ENCODE assay signal across 8 mouse cellular contexts in genomic region chr6:125498062-125498461, GRCm38 (mm10). TPM values are rescaled to one million over a fixed set of nuclear protein-coding genes. Genes with fewer than 3 reads are reported as not detected.
DNase-seq lines count a peak whose midpoint lies in the region; ATAC-seq and TF ChIP-seq lines count a peak whose summit lies in the region.

No protein-coding gene starts in this region.

- WGBS in heart, adult 2 months, result 22% methylated on average over 5 of the region's 5 CpGs
- 22% methylated on average over 5 of the region's 5 CpGs for WGBS in kidney, embryonic 16.5 days

- H3K36me3 ChIP-seq in heart, adult 2 months (ENCODE audit: control insufficient read depth, insufficient read depth, low read length), result no peaks in the 10 kb centered on the region
- no peaks in the 10 kb centered on the region for H3K36me3 ChIP-seq in kidney, embryonic 16.5 days (ENCODE audit: insufficient read depth, low read length)

- no peaks in the 10 kb centered on the region for H3K79me2 ChIP-seq in heart, adult 2 months (replicated peaks; ENCODE audit: control insufficient read depth, insufficient read depth, low read length)

- TF ChIP-seq CTCF in heart, adult 2 months (IDR thresholded peaks at IDR 0.05), result peak; percentile 80
- TF ChIP-seq CTCF in Patski (IDR thresholded peaks at IDR 0.05), result no peak

- 0 out of 2 replicates have a peak, but pooled peaks have one; percentile 5 for TF ChIP-seq EP300 in heart, adult 2 months (IDR thresholded peaks at IDR 0.05; ENCODE audit: insufficient read depth, low read depth, low read length)

- peaks cover 1% of the 10 kb centered on the region for H3K4me1 ChIP-seq in heart, adult 2 months (ENCODE audit: control insufficient read depth, insufficient read depth, low read length)
- H3K4me1 ChIP-seq in kidney, embryonic 16.5 days (ENCODE audit: insufficient read depth, low read length), result peaks cover 11% of the 10 kb centered on the region

- POLR2A ChIA-PET in Patski (lab: Charles Lee), result no interaction called here

- DNase-seq in heart, adult 2 months, result peak; percentile 28 to 34
- no peak for DNase-seq in heart, adult 9 months (ENCODE audit: low spot score in 2 of 2)
- DNase-seq in 3T3-L1 (ENCODE audit: low read depth, low spot score) (peak; percentile 93), Patski (ENCODE audit: low read depth, low spot score) (no peak)
- peak; percentile 42 for DNase-seq in hindlimb bud, embryonic 11.5 days (ENCODE audit: extremely low spot score, low read depth, low spot score)
- DNase-seq in thymus, postnatal 14 days, result peak; percentile 50
- DNase-seq in cerebellum, adult 9-10 months, result no peak

- H3K27me3 ChIP-seq in heart, adult 2 months (ENCODE audit: control insufficient read depth, insufficient read depth, low read length), result no peaks in the 10 kb centered on the region
- no peaks in the 10 kb centered on the region for H3K27me3 ChIP-seq in Patski
- H3K27me3 ChIP-seq in kidney, embryonic 16.5 days (ENCODE audit: insufficient read depth, low read length), result no peaks in the 10 kb centered on the region

- H3K4me2 ChIP-seq in kidney, embryonic 16.5 days (replicated peaks; ENCODE audit: low read depth, low read length), result no peak overlapping the region

- ATAC-seq in Patski, result peak; percentile 14
- ATAC-seq in kidney, embryonic 16.5 days (ENCODE audit: low FRiP score, low TSS enrichment), result no peak

- no peaks in the 10 kb centered on the region for H3K9me3 ChIP-seq in kidney, embryonic 16.5 days (ENCODE audit: low read length)

- intact Hi-C loops in heart, adult 2 months (cut with DNase I), result loop anchor here (1.0 to 2.0 kb wide), 3 partner anchors 72 to 107 kb away; no protein-coding TSS in a partner anchor

- no peak overlapping the region for H3K27ac ChIP-seq in heart, adult 2 months
- no peak overlapping the region for H3K27ac ChIP-seq in kidney, embryonic 16.5 days (ENCODE audit: low read length)

- H3K4me3 ChIP-seq in heart, adult 2 months, result no peak overlapping the region
- H3K4me3 ChIP-seq in kidney, embryonic 16.5 days (ENCODE audit: low read length), result no peak overlapping the region

- CTCF ChIA-PET in Patski (lab: Charles Lee), result interaction anchor here (2.2 kb wide), 1 partner anchor 72 kb away, joined by 5 read pairs; no protein-coding TSS in a partner anchor

- H3K9ac ChIP-seq in heart, adult 2 months (ENCODE audit: low read depth, low read length), result no peak overlapping the region
- no peak overlapping the region for H3K9ac ChIP-seq in kidney, embryonic 16.5 days (replicated peaks; ENCODE audit: low read length)

- TF ChIP-seq POLR2A in heart, adult 2 months (IDR thresholded peaks at IDR 0.05; ENCODE audit: insufficient read depth, low read depth, low read length), result no peak

- in situ Hi-C loops in Patski (cut with MboI; ENCODE audit: low pct_unique_long_range_greater_than_20kb), result loop anchor here (5.0 kb wide), 1 partner anchor 104 kb away; no protein-coding TSS in a partner anchor

RNA-seq across cellular contexts. Expression of gene Cd9, which starts 3.5 kb away (rescaled TPM):
- total RNA-seq in heart, adult 2 months (2021), result 10 to 100 TPM; 51.6 to 67.2 TPM
- polyA plus RNA-seq in heart, adult 2 months (2012; rRNA removed), result 97.7 and 108 TPM in 2 replicates
- polyA plus RNA-seq in Patski (2021), result 298 TPM
- 158 and 178 TPM in 2 replicates for polyA plus RNA-seq in kidney, embryonic 16.5 days (2015; fragmentation: Nextera tagmentation; extraction: Ambion mirVana)

RNA-seq across cellular contexts. Expression of gene Vwf, which starts 48.5 kb away (rescaled TPM):
- total RNA-seq in heart, adult 2 months (2021), result 10 to 100 TPM; 95.9 to 99.8 TPM
- polyA plus RNA-seq in heart, adult 2 months (2012; rRNA removed), result 95.8 and 116 TPM in 2 replicates
- polyA plus RNA-seq in Patski (2021), result 0.15 TPM
- 3.9 and 5.4 TPM in 2 replicates for polyA plus RNA-seq in kidney, embryonic 16.5 days (2015; fragmentation: Nextera tagmentation; extraction: Ambion mirVana)

Comparison
In these comparisons a context has a peak if more than half of its experiments do, and no peak if none do; other contexts are left out.
1. DNase-seq: peak in heart, adult 2 months (2 of 2), 3T3-L1 (single experiment), hindlimb bud, embryonic 11.5 days (single experiment) and thymus, postnatal 14 days (single experiment); none in heart, adult 9 months (0 of 2), Patski (single experiment) and cerebellum, adult 9-10 months (single experiment).
2. RNA of gene Vwf, which starts 48.5 kb away (polyA plus RNA-seq): 95.8 to 116 TPM in heart, adult 2 months; 3.9 to 5.4 TPM in kidney, embryonic 16.5 days and 0.15 TPM in Patski (single experiment); every median in the first group is over 10 times any median in the second.